ENCODE assay signal across 8 mouse cellular contexts in the genomic region with DNA sequence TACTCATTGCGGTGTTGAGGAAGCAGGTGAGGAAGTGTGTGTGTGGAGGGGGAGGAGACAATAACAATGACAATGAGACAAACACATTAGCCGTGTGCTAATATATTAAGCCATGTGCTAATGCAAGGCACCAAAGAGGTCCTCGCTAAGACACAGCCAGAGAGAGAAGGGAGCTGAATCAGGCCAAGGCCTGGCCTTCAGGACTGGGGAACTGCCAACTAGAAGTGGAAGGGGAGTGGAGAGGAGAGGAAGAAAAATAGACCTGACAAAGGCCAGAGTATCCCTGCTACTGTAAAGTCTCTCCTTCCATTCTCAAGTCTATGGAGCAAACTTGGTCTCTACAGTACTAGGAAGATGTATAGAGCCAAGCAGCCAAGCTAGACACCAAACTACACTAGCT. TPM values are rescaled to one million over a fixed set of nuclear protein-coding genes. Genes with fewer than 3 reads are reported as not detected.
DNase-seq lines count a peak whose midpoint lies in the region; ATAC-seq and TF ChIP-seq lines count a peak whose summit lies in the region.

No protein-coding gene starts in this region.

- TF ChIP-seq CTCF in kidney, postnatal 0 days (IDR thresholded peaks at IDR 0.05; ENCODE audit: low read depth): no peak
- TF ChIP-seq CTCF in cortical plate, adult 2 months (IDR thresholded peaks at IDR 0.05; ENCODE audit: extremely low read depth, insufficient read depth, low read length): no peak
- TF ChIP-seq CTCF in hindbrain, postnatal 0 days (IDR thresholded peaks at IDR 0.05; ENCODE audit: low read depth): no peak

- H3K36me3 ChIP-seq in kidney, postnatal 0 days (ENCODE audit: insufficient read depth, low read length): peaks cover 11% of the 10 kb centered on the region; the same call in 1 of the 2 replicates
- H3K36me3 ChIP-seq in hindbrain, postnatal 0 days (ENCODE audit: insufficient read depth, low read length): peaks cover 22% of the 10 kb centered on the region
- H3K36me3 ChIP-seq in myocyte (ENCODE audit: control insufficient read depth, insufficient read depth): peaks cover 19% of the 10 kb centered on the region

- no peak for TF ChIP-seq POLR2A in cortical plate, adult 2 months (IDR thresholded peaks at IDR 0.05; ENCODE audit: extremely low read depth, insufficient read depth, low read length)
- no peak for TF ChIP-seq POLR2A in myocyte (IDR thresholded peaks at IDR 0.05; ENCODE audit: insufficient read length, low read depth)

- no peaks in the 10 kb centered on the region for H3K4me1 ChIP-seq in kidney, postnatal 0 days (replicated peaks; ENCODE audit: insufficient read depth, low read length)
- peaks cover 9% of the 10 kb centered on the region; the same call in 1 of the 2 replicates for H3K4me1 ChIP-seq in cortical plate, adult 2 months (ENCODE audit: control insufficient read depth, insufficient read depth, low read length)
- H3K4me1 ChIP-seq in hindbrain, postnatal 0 days (ENCODE audit: insufficient read depth, low read length): peaks cover 10% of the 10 kb centered on the region; the same call in 1 of the 2 replicates

- peak overlapping the region; percentile 77 for H3K9ac ChIP-seq in kidney, postnatal 0 days (ENCODE audit: low read depth, low read length)
- peak overlapping the region; percentile 75; the same call in 1 of the 2 replicates for H3K9ac ChIP-seq in hindbrain, postnatal 0 days (replicated peaks; ENCODE audit: low read length)

- H3K4me2 ChIP-seq in kidney, postnatal 0 days (ENCODE audit: low read length): peak overlapping the region; percentile 65
- H3K4me2 ChIP-seq in hindbrain, postnatal 0 days (ENCODE audit: low read depth, low read length): peak overlapping the region; percentile 72
- H3K4me2 ChIP-seq in myocyte (ENCODE audit: low read depth): peak overlapping the region; percentile 71

- ATAC-seq in kidney, postnatal 0 days (replicated peaks; ENCODE audit: low FRiP score, low read depth): no peak
- ATAC-seq in hindbrain, postnatal 0 days: no peak
- no peak for ATAC-seq in cerebellum, adult (ENCODE audit: insufficient number of reproducible peaks, low FRiP score, low TSS enrichment)

- H3K27ac ChIP-seq in kidney, postnatal 0 days: no peak overlapping the region
- no peak overlapping the region for H3K27ac ChIP-seq in cortical plate, adult 2 months (ENCODE audit: insufficient read depth, low read length)
- H3K27ac ChIP-seq in hindbrain, postnatal 0 days: peak overlapping the region; percentile 88; the same call in 1 of the 2 replicates

- H3ac ChIP-seq in myocyte (ENCODE audit: control insufficient read depth, insufficient read length): peak overlapping the region; percentile 96

- no peak for DNase-seq in kidney, postnatal 0 days (ENCODE audit: low spot score)
- no peak for DNase-seq in kidney, adult 11 months
- no peak for DNase-seq in hindbrain, postnatal 0 days (ENCODE audit: low spot score)
- no peak for DNase-seq in layer of hippocampus, adult 8-10 months (ENCODE audit: low spot score in 2 of 2)
- no peak for DNase-seq in left cerebral cortex, adult 9 months (ENCODE audit: low spot score in 2 of 2)

- H3K79me2 ChIP-seq in myocyte (ENCODE audit: control insufficient read depth, insufficient read depth): peaks cover 34% of the 10 kb centered on the region

- H3K9me3 ChIP-seq in kidney, postnatal 0 days (replicated peaks; ENCODE audit: low read length): no peaks in the 10 kb centered on the region
- no peaks in the 10 kb centered on the region for H3K9me3 ChIP-seq in hindbrain, postnatal 0 days (ENCODE audit: low read length)

- H3K4me3 ChIP-seq in kidney, postnatal 0 days (replicated peaks; ENCODE audit: low read depth, low read length): peak overlapping the region; percentile 79
- H3K4me3 ChIP-seq in cortical plate, adult 2 months (ENCODE audit: insufficient read depth, low read length): peak overlapping the region; percentile 67
- H3K4me3 ChIP-seq in hindbrain, postnatal 0 days (ENCODE audit: low read length): peak overlapping the region; percentile 88
- H3K4me3 ChIP-seq in myocyte: peak overlapping the region; percentile 52

- H3K27me3 ChIP-seq in kidney, postnatal 0 days (ENCODE audit: insufficient read depth, low read length): no peaks in the 10 kb centered on the region
- H3K27me3 ChIP-seq in hindbrain, postnatal 0 days (ENCODE audit: insufficient read depth, low read length): no peaks in the 10 kb centered on the region
- H3K27me3 ChIP-seq in myocyte (ENCODE audit: control insufficient read depth, insufficient read depth, insufficient read length): no peaks in the 10 kb centered on the region

- WGBS in kidney, postnatal 0 days: 72% methylated on average over 3 of the region's 3 CpGs
- 80% methylated on average over 3 of the region's 3 CpGs for WGBS in hindbrain, postnatal 0 days

TF ChIP-seq in myocyte, 11 proteins besides CTCF, POLR2A, EP300 and RAD21:
- TF ChIP-seq MAX (IDR thresholded peaks at IDR 0.05; ENCODE audit: low read depth) (no peak), USF1 (IDR thresholded peaks at IDR 0.05; ENCODE audit: low read depth) (no peak), POLR2AphosphoS2 (IDR thresholded peaks at IDR 0.05; ENCODE audit: insufficient read length, low read depth) (no peak), SRF (IDR thresholded peaks at IDR 0.05; ENCODE audit: control insufficient read depth, insufficient read length, low read depth) (no peak), MYOD1 (IDR thresholded peaks at IDR 0.05; ENCODE audit: control insufficient read depth in 1 of 3, insufficient read length in 2 of 3, low read depth in 2 of 3) (no peak), TCF3 (IDR thresholded peaks at IDR 0.05; ENCODE audit: insufficient read length, low read depth) (no peak), MYOG (IDR thresholded peaks at IDR 0.05; ENCODE audit: control insufficient read depth in 1 of 3, insufficient read depth in 1 of 3, insufficient read length in 2 of 3, low read depth in 2 of 3) (no peak), REST (IDR thresholded peaks at IDR 0.05; ENCODE audit: insufficient read depth, insufficient read length) (no peak), TCF12 (IDR thresholded peaks at IDR 0.05; ENCODE audit: insufficient read depth, poor library complexity, severe bottlenecking) (no peak), E2F4 (IDR thresholded peaks at IDR 0.05; ENCODE audit: insufficient read depth) (no peak), CEBPB (IDR thresholded peaks at IDR 0.05; ENCODE audit: insufficient read depth, poor library complexity, severe bottlenecking) (no peak)

RNA-seq across cellular contexts. Expression of gene Mfn2, which starts 0.9 kb away (rescaled TPM):
- 28.9 and 33.8 TPM in 2 replicates for polyA plus RNA-seq in kidney, postnatal 0 days (2015; fragmentation: Nextera tagmentation; extraction: Ambion mirVana)
- polyA plus RNA-seq in cortical plate, adult 2 months (2012; rRNA removed): 101 and 105 TPM in 2 replicates
- total RNA-seq in hindbrain, postnatal 0 days (2014; rRNA removed): 86.1 and 88.6 TPM in 2 replicates
- 84.9 and 86.8 TPM in 2 replicates for polyA plus RNA-seq in hindbrain, postnatal 0 days (2015; fragmentation: Nextera tagmentation; extraction: Ambion mirVana)
- 75.8 TPM for polyA plus RNA-seq in myocyte (2012; fragmentation: generic; extraction: Trizol)
- total RNA-seq in layer of hippocampus, adult 8-10 months (2022): 100 to 1,000 TPM; 190 to 210 (median 200) TPM

RNA-seq across cellular contexts. Expression of gene Plod1, which starts 33.0 kb away (rescaled TPM):
- polyA plus RNA-seq in kidney, postnatal 0 days (2015; fragmentation: Nextera tagmentation; extraction: Ambion mirVana): 38.1 and 38.2 TPM in 2 replicates
- polyA plus RNA-seq in cortical plate, adult 2 months (2012; rRNA removed): 21.9 and 24.4 TPM in 2 replicates
- total RNA-seq in hindbrain, postnatal 0 days (2014; rRNA removed): 30.0 and 46.2 TPM in 2 replicates
- polyA plus RNA-seq in hindbrain, postnatal 0 days (2015; fragmentation: Nextera tagmentation; extraction: Ambion mirVana): 22.6 and 22.8 TPM in 2 replicates
- polyA plus RNA-seq in myocyte (2012; fragmentation: generic; extraction: Trizol): 77.2 TPM
- 10 to 100 TPM; 19.4 to 21.5 (median 20.9) TPM for total RNA-seq in layer of hippocampus, adult 8-10 months (2022)

RNA-seq across cellular contexts. Expression of gene Fv1, which starts 34.8 kb away (rescaled TPM):
- polyA plus RNA-seq in kidney, postnatal 0 days (2015; fragmentation: Nextera tagmentation; extraction: Ambion mirVana): 3.8 and 4.3 TPM in 2 replicates
- 7.1 and 7.8 TPM in 2 replicates for polyA plus RNA-seq in cortical plate, adult 2 months (2012; rRNA removed)
- 3.2 and 5.6 TPM in 2 replicates for total RNA-seq in hindbrain, postnatal 0 days (2014; rRNA removed)
- 3.7 and 4.3 TPM in 2 replicates for polyA plus RNA-seq in hindbrain, postnatal 0 days (2015; fragmentation: Nextera tagmentation; extraction: Ambion mirVana)
- 3.7 TPM for polyA plus RNA-seq in myocyte (2012; fragmentation: generic; extraction: Trizol)
- 10 to 100 TPM in 2 of 4 experiments, 1 to 10 TPM in 2; 8.4 to 11.7 (median 9.9) TPM for total RNA-seq in layer of hippocampus, adult 8-10 months (2022)

RNA-seq across cellular contexts. Expression of gene Miip, which starts 35.0 kb away (rescaled TPM):
- 29.4 and 30.6 TPM in 2 replicates for polyA plus RNA-seq in kidney, postnatal 0 days (2015; fragmentation: Nextera tagmentation; extraction: Ambion mirVana)
- 57.6 and 62.3 TPM in 2 replicates for polyA plus RNA-seq in cortical plate, adult 2 months (2012; rRNA removed)
- total RNA-seq in hindbrain, postnatal 0 days (2014; rRNA removed): 33.5 and 34.3 TPM in 2 replicates
- polyA plus RNA-seq in hindbrain, postnatal 0 days (2015; fragmentation: Nextera tagmentation; extraction: Ambion mirVana): 35.1 and 36.0 TPM in 2 replicates
- 11.0 TPM for polyA plus RNA-seq in myocyte (2012; fragmentation: generic; extraction: Trizol)
- total RNA-seq in layer of hippocampus, adult 8-10 months (2022): 10 to 100 TPM; 21.2 to 25.9 (median 24.1) TPM

RNA-seq across cellular contexts. Expression of gene 2510039O18Rik, which starts 37.1 kb away (rescaled TPM):
- 17.0 and 21.1 TPM in 2 replicates for polyA plus RNA-seq in kidney, postnatal 0 days (2015; fragmentation: Nextera tagmentation; extraction: Ambion mirVana)
- 33.2 TPM in 2 replicates for polyA plus RNA-seq in cortical plate, adult 2 months (2012; rRNA removed)
- 62.9 and 70.9 TPM in 2 replicates for total RNA-seq in hindbrain, postnatal 0 days (2014; rRNA removed)
- 10.3 and 11.0 TPM in 2 replicates for polyA plus RNA-seq in hindbrain, postnatal 0 days (2015; fragmentation: Nextera tagmentation; extraction: Ambion mirVana)
- polyA plus RNA-seq in myocyte (2012; fragmentation: generic; extraction: Trizol): 49.9 TPM
- 10 to 100 TPM; 26.0 to 30.2 (median 28.1) TPM for total RNA-seq in layer of hippocampus, adult 8-10 months (2022)
